Mouse (Mus musculus) megakaryocyte progenitor cell, adult 5-6 weeks (primary cell): ENCODE results near the gene Sytl3. TPM values are rescaled to one million over a fixed set of nuclear protein-coding genes. Genes with fewer than 3 reads are reported as not detected.
"Not testable (repeated sequence)": the region's sequence is repeated elsewhere in the genome, so short reads cannot be mapped to it uniquely, and the experiment has no call there.

Source experiments
- ATAC-seq: replicated peaks from 2 replicates; pipeline ENCODE4 v1.8.0; 2016; ENCODE audit warnings: mild to moderate bottlenecking, moderate TSS enrichment, inconsistent platforms; ENCODE audit not compliant: poor library complexity
- total RNA-seq, 2 experiments: library from RNA; stranded (forward) in 1 of 2; stranded (reverse) in 1 of 2; fragments of 157-497, 149-512 nt in 1 of 2; fragments of 200-1000 nt in 1 of 2; gene quantifications; 2 replicates each; pipeline versions ENCODE4 v1.2.3 to v1.2.4; 2015 to 2017

Gene Sytl3
- total RNA-seq, 2 experiments from 2014 or later = 0.30 TPM; not detected in 1

- ATAC-seq = not testable (repeated sequence)
These were observed 13.2 kb upstream of the Sytl3 start for GRCm38 (mm10) chr17:6645668-6646067.

- not testable (repeated sequence) for ATAC-seq
These were observed 12.1 kb upstream of the Sytl3 start for GRCm38 (mm10) chr17:6646841-6647240.

- not testable (repeated sequence) for ATAC-seq
These were observed 11.4 kb upstream of the Sytl3 start for GRCm38 (mm10) chr17:6647452-6647851.

DNA sequence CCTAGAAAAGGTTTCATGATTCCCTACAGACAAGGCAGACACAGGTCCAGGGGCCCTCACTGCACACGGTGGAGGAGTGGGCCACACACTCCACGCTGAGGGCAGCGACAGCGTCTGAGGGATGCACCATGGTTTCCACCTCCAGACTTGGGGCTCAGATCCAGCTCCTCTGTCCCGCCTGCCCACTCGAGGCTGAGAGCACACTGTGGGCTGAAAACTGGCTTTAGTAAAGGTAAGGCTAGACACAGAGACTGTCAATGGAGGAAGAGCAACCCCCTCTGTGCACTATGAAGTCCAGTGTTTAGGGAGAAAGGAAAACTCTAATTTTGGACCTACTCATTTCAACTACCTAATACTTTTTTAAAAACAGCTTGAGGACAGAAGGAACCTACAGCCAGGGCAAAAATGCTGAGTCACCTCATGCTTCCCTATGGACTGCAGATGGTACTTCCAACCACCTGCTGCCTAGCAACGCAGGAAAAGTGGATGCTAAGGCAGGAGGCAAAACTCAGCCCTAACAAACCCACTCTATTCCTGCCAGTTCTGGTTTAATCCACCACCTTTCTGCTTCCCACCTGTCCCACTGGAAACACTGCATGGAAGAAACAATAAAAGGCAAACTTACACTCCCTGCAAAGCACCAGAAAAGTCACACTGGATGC is 7.9 kb upstream of the Sytl3 start:
- ATAC-seq = not testable (repeated sequence)

DNA sequence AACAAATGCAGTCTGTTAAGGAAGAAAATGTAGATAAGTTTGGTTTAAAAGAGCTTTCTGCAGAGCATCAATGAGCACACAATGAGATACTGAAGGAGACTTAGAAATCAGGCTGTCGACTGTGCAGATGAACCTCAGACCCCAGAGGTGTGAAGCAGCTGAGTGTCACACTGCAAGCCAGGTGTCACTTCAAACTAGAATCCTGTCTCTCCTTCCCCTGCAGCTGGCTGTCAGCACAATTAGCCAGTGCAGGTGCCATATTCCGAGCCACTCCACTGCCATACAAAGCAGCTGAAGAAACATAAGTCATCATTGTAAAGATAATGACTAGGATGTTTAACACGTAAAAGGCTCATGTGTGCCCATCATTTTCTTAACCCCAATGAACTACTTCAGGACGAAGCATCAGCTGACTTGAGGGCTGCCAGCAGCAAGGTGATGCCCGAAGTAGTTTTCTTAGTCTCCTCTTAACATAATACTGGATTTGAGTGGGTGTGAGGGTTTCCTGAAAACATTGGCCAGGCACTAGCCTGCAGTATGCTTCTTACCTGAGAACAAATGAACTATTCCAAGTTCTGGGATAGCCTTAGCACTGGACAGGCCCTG is 5.4 kb upstream of the Sytl3 start:
- not testable (repeated sequence) for ATAC-seq

DNA sequence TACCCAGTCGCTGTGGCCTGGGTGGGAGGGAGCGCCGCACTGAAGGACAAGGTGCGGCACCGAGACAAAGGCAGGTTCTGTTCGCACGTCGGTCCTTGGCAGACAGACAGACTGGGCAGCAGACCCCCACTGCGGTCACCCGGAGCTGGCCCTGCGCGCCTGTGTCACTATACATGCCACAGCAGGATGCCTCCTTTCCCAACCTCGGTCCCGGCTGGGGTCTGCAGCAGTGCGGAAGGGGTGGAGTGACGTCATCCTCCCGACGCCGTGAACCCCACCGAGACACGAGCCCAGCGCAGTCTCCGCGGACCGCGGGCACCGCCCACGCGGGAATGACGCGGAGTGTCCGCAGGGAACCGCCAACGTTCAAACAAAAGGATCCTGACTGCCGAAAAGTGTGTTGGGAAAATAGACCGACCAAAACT is 3.8 kb upstream of the Sytl3 start:
- peak; percentile 80 for ATAC-seq

- peak; percentile 95 for ATAC-seq
These were observed 3.2 kb upstream of the Sytl3 start, which contains the start of gene Dynlt1f for GRCm38 (mm10) chr17:6655567-6656281. Gene Dynlt1f (minus strand): TSS chr17:6655900.

DNA sequence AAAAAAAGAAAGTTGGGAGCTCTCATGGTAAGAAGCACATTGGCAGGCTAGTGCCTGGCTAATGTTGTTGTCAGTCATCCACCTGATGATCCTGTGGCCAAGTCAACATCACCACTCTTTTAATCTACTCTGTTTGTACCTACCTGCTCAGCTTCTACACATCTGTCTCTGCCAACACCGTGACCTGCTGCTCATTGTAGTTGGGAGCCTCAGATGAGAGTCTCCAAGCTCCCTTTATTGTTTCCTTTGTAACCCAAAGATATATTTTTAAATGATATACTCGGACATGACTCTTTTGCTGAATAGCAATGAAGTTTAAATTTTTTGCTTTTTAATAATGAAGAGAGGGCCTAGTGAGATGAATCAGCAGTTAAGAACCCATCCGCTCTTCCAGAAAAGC is 2.4 kb upstream of the Sytl3 start:
- ATAC-seq = not testable (repeated sequence)

DNA sequence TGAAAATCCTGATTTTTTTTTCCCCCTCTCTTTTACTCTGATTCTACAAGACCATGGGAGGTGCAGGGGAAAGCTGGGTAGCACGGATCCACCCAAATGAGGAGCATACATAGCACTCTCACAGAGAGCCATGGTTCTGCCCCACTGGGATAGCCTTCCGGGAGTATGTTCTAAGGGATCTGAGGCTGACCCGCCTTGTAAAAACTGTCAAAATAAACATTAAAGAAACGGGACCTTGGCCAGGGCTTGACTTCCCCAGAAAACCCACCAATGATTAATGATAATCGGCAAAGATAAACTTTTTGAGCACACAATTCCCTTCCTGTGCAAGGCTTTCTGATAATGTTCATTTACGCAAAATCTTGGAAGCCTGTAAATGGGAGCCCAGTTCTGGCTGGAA is 1.7 kb downstream of the Sytl3 start:
- ATAC-seq = not testable (repeated sequence)

DNA sequence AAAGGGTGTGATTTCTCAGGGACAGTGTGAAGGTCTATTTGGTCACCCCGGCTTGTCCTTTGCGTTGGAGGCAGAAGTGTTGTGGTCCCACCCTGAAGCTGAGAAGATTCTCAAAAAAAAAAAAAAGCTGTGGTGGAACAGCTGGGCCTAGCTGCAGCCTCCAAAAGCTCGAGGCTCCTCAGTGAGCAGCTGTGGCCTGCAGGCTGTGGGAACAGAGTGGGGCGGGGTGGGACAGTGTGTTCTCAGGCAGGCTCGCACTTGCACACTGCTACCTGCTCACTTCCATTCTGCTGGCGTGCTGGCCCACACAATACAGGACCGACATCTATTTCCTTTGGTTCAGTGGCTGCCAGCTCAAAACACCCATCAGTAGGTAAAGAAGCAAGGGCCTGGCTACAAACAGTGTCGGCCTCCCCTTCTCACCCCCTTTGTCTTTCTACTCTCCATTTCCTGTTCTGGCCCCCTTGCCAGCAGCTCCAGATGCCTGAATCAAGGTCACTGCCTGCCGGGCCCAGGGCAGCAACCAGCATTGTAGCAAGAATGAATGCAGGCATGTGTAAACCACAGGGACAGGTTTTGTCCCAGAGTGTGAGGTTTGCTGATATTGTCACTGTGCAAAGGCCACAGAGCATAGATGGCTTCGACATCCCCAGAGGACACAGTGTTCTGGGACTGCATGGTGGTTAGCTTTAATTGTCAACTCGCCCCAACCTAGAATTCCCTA is 2.4 kb downstream of the Sytl3 start:
- not testable (repeated sequence) for ATAC-seq

DNA sequence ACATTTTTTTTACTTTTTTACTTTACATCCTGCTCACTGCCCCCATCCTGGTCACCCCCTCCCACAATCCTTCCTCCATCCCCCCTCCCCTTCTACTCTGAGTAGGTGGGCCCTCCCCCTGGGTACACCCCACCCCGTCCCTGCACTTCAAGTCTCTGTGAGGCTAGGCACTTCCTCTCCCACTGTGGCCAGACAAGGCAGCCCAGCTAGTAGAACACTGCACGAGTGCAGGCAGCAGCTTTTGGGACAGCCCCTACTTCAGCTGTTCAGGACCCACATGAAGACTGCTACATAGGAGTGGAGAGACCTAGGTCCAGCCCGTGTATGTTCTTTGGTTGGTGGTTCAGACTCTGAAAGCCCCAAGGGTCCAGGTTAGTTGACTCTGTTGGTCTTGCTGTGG is 3.9 kb downstream of the Sytl3 start:
- not testable (repeated sequence) for ATAC-seq

DNA sequence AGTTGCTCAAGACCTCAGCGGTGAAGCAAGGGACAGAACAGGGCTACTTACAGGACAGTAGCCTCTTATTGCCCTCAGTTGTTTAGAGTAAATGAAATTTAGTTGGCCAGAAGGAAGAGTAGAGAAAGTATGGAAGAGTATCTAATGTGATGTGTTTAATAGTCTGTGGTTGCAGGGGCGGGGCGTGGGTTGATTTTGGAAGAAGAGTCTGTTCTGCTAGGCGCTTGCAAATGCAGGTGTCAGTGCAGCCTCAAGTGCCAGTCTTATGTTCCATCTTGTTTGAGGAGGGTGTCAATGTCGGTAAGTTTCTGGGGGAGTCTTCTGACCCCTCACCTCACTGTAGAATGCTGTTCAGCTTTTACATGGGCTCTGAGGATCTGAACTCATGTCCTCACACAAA is 6.5 kb downstream of the Sytl3 start:
- not testable (repeated sequence) for ATAC-seq

GRCm38 (mm10) chr17:6668522-6668921 is 9.6 kb downstream of the Sytl3 start:
- ATAC-seq = peak; percentile 31; the same call in 1 of the 2 replicates

GRCm38 (mm10) chr17:6674297-6674696 is 15.4 kb downstream of the Sytl3 start:
- ATAC-seq = not testable (repeated sequence)

DNA sequence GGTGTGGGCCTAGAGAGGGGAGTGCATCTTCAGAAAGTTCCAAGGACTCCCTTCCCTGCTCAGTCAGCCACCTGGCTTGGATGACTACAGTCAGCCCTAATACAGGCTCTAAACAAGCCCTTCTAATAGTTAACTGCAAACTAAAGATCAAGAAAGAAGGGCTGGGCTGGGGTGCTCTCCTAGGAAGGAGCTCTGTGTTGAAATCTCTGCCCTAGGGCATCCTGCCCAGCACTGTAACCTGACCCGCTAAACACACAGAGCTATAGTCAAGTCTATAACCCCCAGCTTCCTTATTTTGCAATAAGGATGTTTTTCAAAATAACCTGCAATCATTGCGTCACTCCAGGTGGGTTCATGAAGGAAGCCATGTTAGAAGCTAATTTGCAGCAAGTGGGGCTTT is 19.2 kb downstream of the Sytl3 start:
- ATAC-seq = peak; percentile 98

DNA sequence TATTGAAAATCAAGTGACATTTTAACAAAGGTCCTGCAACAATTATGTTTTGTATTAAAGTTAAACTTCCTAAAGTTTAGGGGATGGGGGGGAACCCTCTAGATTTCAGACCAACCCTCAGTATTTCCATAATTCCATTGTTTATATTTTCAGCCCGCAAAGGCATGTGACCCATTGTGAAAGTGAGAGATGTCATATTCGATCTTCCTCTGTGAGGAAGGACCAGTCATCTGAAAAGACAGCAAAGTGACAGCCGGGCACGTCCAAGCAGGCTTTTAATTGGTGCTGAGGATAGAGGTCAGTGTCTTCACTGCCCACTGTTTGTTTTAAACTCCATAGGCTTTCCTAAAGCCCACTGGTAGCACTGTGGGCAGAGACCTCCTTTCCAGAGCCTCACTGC is 22.8 kb downstream of the Sytl3 start:
- ATAC-seq = not testable (repeated sequence)

DNA sequence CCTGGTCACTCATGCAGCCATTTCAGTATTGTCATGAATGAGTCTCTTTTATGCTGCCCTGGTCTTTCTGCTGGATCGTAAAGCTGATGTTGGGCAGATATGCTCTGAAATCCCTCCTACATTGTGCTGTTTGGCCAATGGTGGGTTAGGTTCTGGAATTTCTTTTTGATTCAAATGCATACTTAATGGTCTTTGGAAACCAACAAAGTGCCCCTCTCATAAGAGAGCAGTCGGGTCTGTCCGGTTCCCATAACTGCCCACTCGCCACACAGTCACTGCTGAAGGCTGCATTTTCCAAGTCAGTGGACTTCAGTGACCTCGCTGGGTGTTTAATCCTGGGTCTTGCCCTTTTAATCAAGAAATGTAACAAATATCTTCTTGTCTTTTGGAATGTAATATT is 24.8 kb downstream of the Sytl3 start:
- ATAC-seq = not testable (repeated sequence)

DNA sequence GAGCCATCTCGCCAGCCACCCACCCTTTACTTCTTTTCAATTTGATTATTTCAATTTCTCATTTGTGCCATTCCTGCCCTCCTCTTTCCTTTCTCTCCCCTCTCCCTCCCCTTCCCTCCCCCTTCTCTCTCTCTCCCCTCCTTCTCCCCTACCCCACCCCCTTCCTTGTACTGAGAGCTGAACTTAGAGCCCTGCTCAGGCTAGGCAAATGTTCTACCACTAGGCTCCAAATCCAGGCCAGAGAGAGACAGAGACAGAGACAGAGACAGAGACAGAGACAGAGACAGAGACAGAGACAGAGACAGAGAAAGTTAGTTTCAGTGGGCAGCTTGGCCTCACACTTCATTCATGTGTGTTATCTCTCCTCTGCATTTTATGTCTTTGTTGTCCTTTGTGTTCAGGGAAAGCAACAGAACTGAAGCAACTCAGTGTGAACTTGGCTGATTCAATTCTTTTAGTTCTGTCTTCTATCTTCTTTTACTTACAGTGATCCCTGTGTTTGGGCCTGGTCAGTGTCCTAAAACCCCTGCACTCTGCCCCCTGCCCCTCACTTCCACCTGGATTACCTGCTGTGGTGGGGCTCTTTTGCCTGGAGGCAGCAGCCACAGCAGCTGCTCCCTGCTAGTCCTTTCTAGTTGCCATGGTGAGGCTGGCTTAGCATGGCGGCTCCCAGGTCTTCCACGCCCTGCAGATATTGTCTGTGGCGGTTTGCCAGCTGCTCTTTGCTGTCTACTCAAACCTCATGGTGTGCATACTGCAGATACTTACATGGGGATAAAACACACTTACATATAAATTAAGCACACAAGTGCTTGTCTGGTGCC is 25.8 kb downstream of the Sytl3 start:
- ATAC-seq = peak; percentile 94

- peak; percentile 46; the same call in 1 of the 2 replicates for ATAC-seq
These were observed 26.5 kb downstream of the Sytl3 start for GRCm38 (mm10) chr17:6685288-6685818.
